Comparison of ENCODE assay signal across 19 mouse cellular contexts in genomic region chr4:58620641-58621040, GRCm38 (mm10).
DNase-seq lines count a peak whose midpoint lies in the region; ATAC-seq lines count a peak whose summit lies in the region.
"Had no signal": no experiment of that assay in that cellular context is flagged by ENCODE, and none has a peak within 500 bp of the region (broad histone marks: within the 10 kb centered on the region; RNA-seq: fewer than 3 reads in every experiment).

No protein-coding gene starts in this region.

- no peaks in the 10 kb centered on the region for H3K4me1 ChIP-seq in heart, embryonic 12.5 days (replicated peaks)
- H3K4me1 ChIP-seq in forebrain, embryonic 11.5 days (replicated peaks; ENCODE audit: control insufficient read depth, insufficient read depth, low read length) = no peaks in the 10 kb centered on the region
- H3K4me1 ChIP-seq: embryonic facial prominence, embryonic 10.5 days; forebrain, embryonic 15.5 days; hindbrain, embryonic 15.5 days had no signal

- DNase-seq in adrenal gland, adult 2 months = peak; percentile 53
- no peak for DNase-seq in adrenal gland, adult 18-20 months (ENCODE audit: low spot score in 2 of 2)
- DNase-seq in heart, adult 11 months = peak; percentile 91
- DNase-seq in adrenal gland, adult 8-10 months = peak; percentile 11
- peak; percentile 44 for DNase-seq in adrenal gland, postnatal 25 days
- no peak for DNase-seq in forebrain, embryonic 11.5 days (ENCODE audit: low spot score)
- DNase-seq in thymus, postnatal 0 days (ENCODE audit: low spot score) = no peak
- DNase-seq: cerebellum, adult 11-12 months; cerebellum, adult 9-11 months; gastrocnemius, postnatal 25 days; heart, adult 2 months; heart, postnatal 36 days; kidney, adult 8-10 months had no signal

- no peak overlapping the region for H3K4me2 ChIP-seq in heart, embryonic 12.5 days
- H3K4me2 ChIP-seq in forebrain, embryonic 11.5 days (ENCODE audit: low read depth, low read length, severe bottlenecking) = no peak overlapping the region
- H3K4me2 ChIP-seq: forebrain, embryonic 15.5 days; heart, embryonic 11.5 days; hindbrain, embryonic 15.5 days had no signal

- no peak overlapping the region for H3K9ac ChIP-seq in heart, embryonic 12.5 days
- no peak overlapping the region for H3K9ac ChIP-seq in forebrain, embryonic 11.5 days (ENCODE audit: low read length)
- H3K9ac ChIP-seq: forebrain, embryonic 15.5 days; hindbrain, embryonic 15.5 days had no signal

- H3K9me3 ChIP-seq in heart, embryonic 12.5 days (replicated peaks) = no peaks in the 10 kb centered on the region
- no peaks in the 10 kb centered on the region for H3K9me3 ChIP-seq in forebrain, embryonic 11.5 days (ENCODE audit: control insufficient read depth, low read length)
- H3K9me3 ChIP-seq: forebrain, embryonic 15.5 days; hindbrain, embryonic 15.5 days had no signal

- H3K27ac ChIP-seq in heart, embryonic 12.5 days (ENCODE audit: poor library complexity, severe bottlenecking) = no peak overlapping the region
- H3K27ac ChIP-seq in forebrain, embryonic 11.5 days (ENCODE audit: low read depth, low read length) = no peak overlapping the region
- H3K27ac ChIP-seq: embryonic facial prominence, embryonic 10.5 days; forebrain, embryonic 15.5 days; heart, adult 2 months; hindbrain, embryonic 15.5 days had no signal

- H3K4me3 ChIP-seq in heart, embryonic 12.5 days = no peak overlapping the region
- H3K4me3 ChIP-seq in forebrain, embryonic 11.5 days (ENCODE audit: low read depth, low read length) = no peak overlapping the region
- H3K4me3 ChIP-seq: embryonic facial prominence, embryonic 10.5 days; forebrain, embryonic 15.5 days; heart, adult 2 months; hindbrain, embryonic 15.5 days had no signal

- WGBS in heart, embryonic 12.5 days = 85% methylated on average over 3 of the region's 3 CpGs
- WGBS in forebrain, embryonic 11.5 days = 91% methylated on average over 3 of the region's 3 CpGs

- ATAC-seq in heart, embryonic 12.5 days (ENCODE audit: insufficient number of reproducible peaks, low FRiP score) = no peak
- no peak for ATAC-seq in forebrain, embryonic 11.5 days (replicated peaks; ENCODE audit: low FRiP score)
- ATAC-seq: forebrain, embryonic 15.5 days; intestine, postnatal 0 days had no signal

- no peaks in the 10 kb centered on the region for H3K27me3 ChIP-seq in heart, embryonic 12.5 days (replicated peaks)
- no peaks in the 10 kb centered on the region for H3K27me3 ChIP-seq in forebrain, embryonic 11.5 days (ENCODE audit: control insufficient read depth, insufficient read depth, low read length)
- H3K27me3 ChIP-seq: forebrain, embryonic 15.5 days; hindbrain, embryonic 15.5 days had no signal

- no peaks in the 10 kb centered on the region for H3K36me3 ChIP-seq in heart, embryonic 12.5 days
- H3K36me3 ChIP-seq in forebrain, embryonic 11.5 days (ENCODE audit: control insufficient read depth, insufficient read depth, low read length) = no peaks in the 10 kb centered on the region
- H3K36me3 ChIP-seq: embryonic facial prominence, embryonic 10.5 days; forebrain, embryonic 15.5 days; hindbrain, embryonic 15.5 days had no signal

Comparison
In these comparisons a context has a peak if more than half of its experiments do, and no peak if none do; other contexts are left out.
1. DNase-seq: peak in adrenal gland, adult 2 months (single experiment), heart, adult 11 months (single experiment), adrenal gland, adult 8-10 months (single experiment) and adrenal gland, postnatal 25 days (single experiment); none in adrenal gland, adult 18-20 months (0 of 2), forebrain, embryonic 11.5 days (single experiment) and thymus, postnatal 0 days (single experiment).